Mouse (Mus musculus) heart, postnatal 0 days (tissue): Measurements from ENCODE around the gene Lmna.

Experiments
- CTCF ChIP-seq: IDR thresholded peaks from 2 replicates; pipeline ENCODE4 v1.5.1; 2016; ENCODE audit warnings: antibody characterized with exemption, control low read depth, low read depth
- EP300 ChIP-seq: IDR thresholded peaks from 2 replicates; pipeline ENCODE4 v1.6.1; 2016; ENCODE audit warnings: antibody characterized with exemption, low read depth

- no peak for TF ChIP-seq CTCF
- TF ChIP-seq EP300 = no peak
Measured at GRCm38 (mm10) chr3:88452716-88453115, 57.0 kb downstream of the Lmna start.
